Mouse (Mus musculus): ENCODE results near the gene Mapk1ip1l.

Mapk1ip1l gene

DNA sequence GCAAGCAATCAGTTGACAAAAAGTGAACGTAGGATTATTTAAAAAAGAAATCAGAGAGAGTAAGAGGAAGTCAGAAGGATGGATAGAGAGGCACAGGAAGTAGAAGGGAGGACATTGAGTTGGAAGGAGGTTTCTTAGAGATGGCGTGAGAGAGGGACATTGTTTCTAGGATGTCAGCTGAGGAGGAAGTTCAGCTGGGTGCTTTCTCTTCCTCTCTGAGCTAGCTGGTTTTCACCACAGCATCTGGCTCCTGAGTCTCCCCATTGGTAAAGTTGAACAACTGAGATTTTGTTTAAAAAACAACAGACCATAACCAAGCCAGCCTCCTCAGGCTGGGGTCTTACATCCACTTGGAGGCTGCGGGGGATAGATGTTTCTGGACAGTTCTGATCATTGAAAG lies 61.5 kb downstream of the Mapk1ip1l start:
- DNase-seq (ENCODE audit: low read depth, low spot score): no peak

DNA sequence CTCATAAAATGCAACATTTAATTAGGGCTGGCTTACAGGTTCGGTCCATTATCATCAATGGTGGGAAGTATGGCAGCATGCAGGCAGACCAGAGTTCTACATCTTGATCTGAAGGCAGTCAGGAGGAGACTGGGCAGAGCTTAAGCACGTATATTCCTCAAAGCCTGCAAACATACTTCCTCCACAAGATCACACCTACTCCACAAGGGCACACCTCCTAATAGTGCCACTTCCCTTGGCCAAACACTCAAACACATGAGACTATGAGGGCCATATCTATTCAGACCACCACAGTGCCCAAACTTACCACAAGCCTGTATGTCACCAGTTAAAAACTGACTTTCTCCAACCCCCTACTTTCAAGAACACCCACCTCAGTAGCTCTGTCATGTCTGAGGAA lies 63.4 kb downstream of the Mapk1ip1l start:
- DNase-seq (ENCODE audit: low read depth, low spot score): no peak

DNA sequence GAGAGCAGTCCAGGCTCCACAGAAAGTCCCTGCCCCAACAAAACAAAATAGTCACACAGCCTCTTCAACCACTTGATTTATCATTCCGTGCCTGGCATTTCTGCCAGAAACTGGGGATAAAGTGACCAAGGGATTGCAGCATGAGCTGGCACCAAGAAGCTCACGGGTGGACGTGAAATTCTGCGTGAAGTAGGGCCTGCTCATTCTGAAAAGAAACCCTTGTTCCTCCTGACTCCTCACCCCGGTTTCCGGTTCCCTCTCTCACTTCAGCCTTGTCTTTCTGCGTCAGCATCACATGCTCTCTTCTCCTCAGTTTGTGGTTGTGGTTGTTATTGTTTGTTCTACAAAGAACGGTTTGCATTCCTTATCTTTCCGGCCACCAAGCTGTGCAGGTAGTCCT lies 63.8 kb downstream of the Mapk1ip1l start:
- no peak for DNase-seq (ENCODE audit: low read depth, low spot score)

DNA sequence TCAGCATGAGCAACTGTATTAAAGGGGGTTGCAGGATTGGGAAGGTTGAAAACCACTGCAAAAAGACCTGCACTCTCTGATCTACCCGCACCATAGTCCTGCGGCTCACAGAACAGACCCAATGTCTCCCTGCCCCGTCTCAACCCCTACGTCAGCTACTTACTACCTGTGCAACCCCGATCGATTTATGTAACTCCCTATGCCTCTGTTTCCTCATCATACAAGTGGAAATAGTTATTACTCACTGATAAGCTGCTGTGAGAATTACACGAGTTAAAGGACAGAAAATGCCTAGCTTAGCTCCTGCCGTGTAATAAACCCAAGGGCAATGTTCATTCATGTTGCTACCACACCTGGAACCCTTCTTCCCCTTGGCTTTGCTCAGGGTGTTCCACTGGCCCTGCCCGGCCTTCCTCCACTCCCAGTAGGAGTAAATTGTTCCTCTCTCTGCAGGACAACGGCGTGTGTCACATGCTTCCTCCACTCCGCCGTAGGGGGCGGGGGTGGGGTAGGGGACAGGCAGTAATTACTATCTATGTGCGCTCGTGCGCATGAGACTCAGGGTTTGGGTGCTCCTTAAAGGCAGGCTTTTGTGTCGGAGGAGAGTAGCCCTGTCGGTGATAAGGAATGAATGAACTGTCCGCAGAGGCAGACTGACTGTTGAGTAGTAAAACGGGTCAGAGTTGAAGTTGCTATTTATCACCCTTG lies 66.8 kb downstream of the Mapk1ip1l start:
- DNase-seq (ENCODE audit: low read depth, low spot score): no peak

DNA sequence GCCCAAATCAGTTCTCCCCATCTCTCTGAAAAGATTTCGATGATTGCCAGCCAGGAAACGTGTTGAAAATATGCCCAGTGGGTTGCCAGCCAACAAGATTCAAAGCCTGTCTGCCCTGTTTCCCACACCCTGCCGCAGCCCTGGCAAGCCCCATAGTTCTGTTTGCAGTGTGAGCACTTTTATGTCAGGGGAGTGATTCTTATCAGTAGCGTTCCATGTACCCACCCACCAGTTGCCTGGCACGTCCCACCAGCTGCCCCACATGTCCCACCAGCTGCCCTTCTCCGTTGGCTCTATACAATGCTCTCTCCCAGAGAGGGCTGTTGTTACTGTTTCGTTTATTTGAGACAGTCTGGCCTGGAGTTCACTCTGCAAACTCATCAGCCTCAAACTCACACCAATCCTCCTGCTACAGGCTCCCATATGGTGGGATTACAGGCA lies 68.8 kb downstream of the Mapk1ip1l start:
- peak; percentile 39 for DNase-seq (ENCODE audit: low read depth, low spot score)

DNA sequence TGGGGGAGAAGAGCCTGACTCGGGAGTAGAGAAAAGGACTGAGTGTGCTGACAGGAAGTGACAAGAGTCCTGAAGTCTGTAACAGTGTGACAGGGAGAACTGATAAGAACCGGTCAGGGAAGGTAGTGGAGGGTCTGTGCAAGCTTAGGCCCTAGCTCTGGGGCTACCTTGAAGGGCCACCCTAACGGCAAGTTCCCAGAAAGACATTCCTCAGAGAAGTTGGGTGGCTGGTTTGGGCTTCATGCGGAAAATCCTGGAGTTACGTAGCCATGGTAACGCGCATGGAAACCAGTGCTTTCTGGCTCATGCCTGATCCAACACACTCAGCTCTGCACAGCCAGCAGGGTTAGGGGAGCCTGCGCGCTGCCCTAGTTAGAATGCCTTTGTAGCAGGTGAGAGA lies 69.4 kb downstream of the Mapk1ip1l start, which contains the start of gene Lgals3:
Lgals3 (plus strand) TSS at position 291 of the 400 bp plus-strand sequence.
- DNase-seq (ENCODE audit: low read depth, low spot score): peak; percentile 66

DNA sequence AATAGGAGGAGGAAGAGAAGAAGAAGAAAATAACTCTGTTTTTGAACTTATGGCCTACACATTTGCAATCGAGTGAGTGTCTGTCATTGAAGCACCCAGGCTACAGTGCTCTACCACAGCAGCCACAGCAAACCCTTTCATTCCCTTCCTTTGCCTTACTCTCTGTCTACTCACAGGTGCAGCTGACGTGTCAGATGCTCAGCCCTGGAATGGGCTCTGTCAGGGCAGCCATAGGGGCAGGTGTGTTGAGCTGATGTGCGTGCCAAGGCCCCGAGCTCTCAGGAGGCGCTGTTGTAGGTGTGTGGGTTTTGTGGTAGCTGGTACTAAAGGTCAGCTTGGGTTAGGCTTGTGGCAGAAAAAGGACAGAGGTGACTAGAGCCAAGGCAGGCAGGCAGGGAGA lies 71.7 kb downstream of the Mapk1ip1l start:
- DNase-seq (ENCODE audit: low read depth, low spot score): no peak

DNA sequence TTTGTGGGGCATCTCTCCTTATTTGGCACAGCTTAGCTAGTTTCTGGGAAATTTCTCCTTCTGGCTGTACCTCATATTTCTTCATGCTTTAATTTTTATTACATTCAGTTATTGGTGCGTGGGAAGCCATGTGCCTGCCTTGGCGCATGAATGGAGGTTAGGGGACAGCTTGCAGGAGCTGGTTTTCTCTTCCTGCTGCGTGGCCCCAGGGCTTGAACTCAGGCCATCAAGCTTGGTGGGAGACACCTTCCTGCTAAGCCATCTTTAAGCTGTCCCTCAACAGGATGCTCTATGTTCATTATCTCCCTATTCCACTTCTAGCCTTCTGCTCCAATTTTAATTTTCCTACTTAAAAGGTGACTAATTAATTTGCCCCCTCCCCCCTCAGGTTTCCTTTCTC lies 72.7 kb downstream of the Mapk1ip1l start:
- DNase-seq (ENCODE audit: low read depth, low spot score): no peak

DNA sequence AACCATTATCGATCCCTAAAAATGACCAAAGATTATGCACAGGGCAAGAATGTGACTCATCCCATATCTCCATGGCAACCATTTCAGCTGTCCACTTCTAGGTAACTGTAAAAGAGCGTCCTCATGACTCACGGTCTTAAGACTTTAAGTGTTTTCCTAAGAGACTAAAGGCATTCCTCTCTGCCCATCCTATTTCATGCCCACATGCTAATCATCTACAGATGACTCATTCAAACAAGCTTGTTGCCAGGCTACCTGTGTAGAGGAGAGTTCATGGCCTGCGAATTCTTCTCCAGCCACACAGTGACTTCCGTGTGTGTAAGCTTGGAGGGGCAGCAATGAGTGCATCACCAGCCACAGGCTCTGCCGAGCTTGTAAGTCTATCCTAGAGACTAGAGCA lies 73.6 kb downstream of the Mapk1ip1l start:
- DNase-seq (ENCODE audit: low read depth, low spot score): no peak

Data from telencephalon, adult 2 months (tissue).